Mouse (Mus musculus) midbrain, embryonic 16.5 days (tissue): Measurements from ENCODE around the gene Dact1. TPM values are rescaled to one million over a fixed set of nuclear protein-coding genes. Genes with fewer than 3 reads are reported as not detected.

Source experiments
- ATAC-seq: fragments of 200-750 bp; cut with Nextera tagmentation; 2 replicates; pipeline ENCODE4 v1.8.0; 2017; ENCODE audit warnings: moderate TSS enrichment
- H3K27ac ChIP-seq: fragments of 300-500 bp; sonication (generic); 2 replicates; pipeline ENCODE4 v1.5.1; 2014; ENCODE audit warnings: mild to moderate bottlenecking, low read length, mixed read lengths
- H3K27me3 ChIP-seq: fragments of 300-500 bp; sonication (generic); 2 replicates; pipeline ENCODE4 v1.6.1; 2014; ENCODE audit warnings: low read depth, low read length, mixed read lengths; ENCODE audit not compliant: control insufficient read depth, insufficient read depth
- H3K36me3 ChIP-seq: fragments of 300-500 bp; sonication (generic); 2 replicates; pipeline ENCODE4 v1.6.1; 2014; ENCODE audit warnings: mild to moderate bottlenecking, low read length, moderate library complexity, mixed read lengths; ENCODE audit not compliant: control insufficient read depth, insufficient read depth
- H3K4me1 ChIP-seq: fragments of 300-500 bp; sonication (generic); 2 replicates; pipeline ENCODE4 v1.6.1; 2014; ENCODE audit warnings: mild to moderate bottlenecking, low read length, mixed read lengths; ENCODE audit not compliant: control insufficient read depth, insufficient read depth
- H3K4me2 ChIP-seq: fragments of 300-500 bp; sonication (generic); 2 replicates; pipeline ENCODE4 v1.6.1; 2014; ENCODE audit warnings: mild to moderate bottlenecking, low read length, mixed read lengths
- H3K4me3 ChIP-seq: fragments of 300-500 bp; sonication (generic); 2 replicates; pipeline ENCODE4 v1.5.1; 2014; ENCODE audit warnings: low read depth, mild to moderate bottlenecking, low read length, moderate library complexity, mixed read lengths
- H3K9ac ChIP-seq: fragments of 300-500 bp; sonication (generic); 2 replicates; pipeline ENCODE4 v1.6.1; 2014; ENCODE audit warnings: low read depth, low read length, mixed read lengths
- H3K9me3 ChIP-seq: fragments of 300-500 bp; sonication (generic); replicated peaks from 2 replicates; pipeline ENCODE4 v1.6.1; 2014; ENCODE audit warnings: mild to moderate bottlenecking, low read length, mixed read lengths; ENCODE audit not compliant: control insufficient read depth, poor library complexity, severe bottlenecking
- WGBS: fragments of 180-500 bp; shearing (Covaris S2); extraction: QIAGEN DNeasy Blood & Tissue Kit; methylation state at CpG from one replicate; pipeline ENCODE4 v1.1.7; 2014; 5-methylcytosine and 5-hydroxymethylcytosine counted together
- polyA plus RNA-seq: library from polyadenylated mRNA; unstranded; fragments of >200 nt; fragmentation: Nextera tagmentation; extraction: Ambion mirVana; gene quantifications from 2 replicates; pipeline ENCODE4 v1.2.1, GENCODE M21; 2015

Dact1 gene
- polyA plus RNA-seq, 1 experiment from 2014 or later, result 25.3 TPM

DNA sequence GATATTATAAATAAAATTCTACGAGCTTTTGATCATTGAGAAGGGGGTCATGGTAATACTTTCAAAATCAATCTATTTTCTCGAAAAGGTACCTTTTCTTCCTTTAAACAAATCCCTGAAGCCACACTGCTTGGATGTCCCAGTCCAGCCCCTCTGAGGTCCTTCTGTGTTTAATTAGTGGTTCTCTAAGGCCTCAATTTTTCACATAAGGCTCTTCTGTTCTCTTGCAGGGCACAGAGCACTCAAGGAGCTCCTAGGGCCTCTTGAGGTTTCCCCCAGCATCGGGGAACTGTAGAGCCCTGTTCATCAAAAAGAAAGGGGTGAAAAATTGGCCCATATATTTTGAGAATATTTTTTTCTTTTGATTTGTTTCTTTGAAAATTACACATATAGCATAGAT, 23.0 kb downstream of the Dact1 start:
- H3K9ac ChIP-seq, result no peak overlapping the region
- no peaks in the 10 kb centered on the region for H3K9me3 ChIP-seq
- H3K4me2 ChIP-seq, result no peak overlapping the region
- H3K27ac ChIP-seq, result no peak overlapping the region
- no peak for ATAC-seq
- H3K4me3 ChIP-seq, result no peak overlapping the region
- no peaks in the 10 kb centered on the region for H3K4me1 ChIP-seq
- H3K27me3 ChIP-seq, result no peaks in the 10 kb centered on the region
- H3K36me3 ChIP-seq, result no peaks in the 10 kb centered on the region
- WGBS, result 77% methylated on average over 3 of the region's 3 CpGs

DNA sequence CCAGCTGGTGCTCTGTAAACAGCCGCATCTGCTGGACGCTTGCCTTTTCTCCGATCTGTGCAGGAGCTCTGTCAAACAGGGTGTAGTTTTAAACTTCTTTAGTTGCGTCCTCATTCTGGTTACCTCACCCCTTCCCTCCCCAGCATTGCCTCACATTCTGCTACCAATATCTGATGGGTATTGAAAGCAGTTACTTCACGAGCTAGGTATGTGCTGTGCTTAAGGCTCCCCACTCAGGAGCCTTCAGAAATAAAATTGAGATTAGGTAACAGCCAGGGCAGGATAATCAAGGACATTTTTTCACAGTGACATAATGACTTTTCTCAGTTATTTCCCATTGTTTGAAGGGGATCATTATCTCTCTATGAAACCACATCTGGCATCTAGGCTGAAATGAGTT, 23.9 kb downstream of the Dact1 start:
- H3K4me2 ChIP-seq, result no peak overlapping the region
- no peak overlapping the region for H3K9ac ChIP-seq
- H3K4me3 ChIP-seq, result no peak overlapping the region
- 52% methylated on average over 5 of the region's 5 CpGs for WGBS
- H3K27me3 ChIP-seq, result no peaks in the 10 kb centered on the region
- H3K27ac ChIP-seq, result no peak overlapping the region
- no peaks in the 10 kb centered on the region for H3K4me1 ChIP-seq
- H3K36me3 ChIP-seq, result no peaks in the 10 kb centered on the region
- ATAC-seq, result no peak
- H3K9me3 ChIP-seq, result no peaks in the 10 kb centered on the region

DNA sequence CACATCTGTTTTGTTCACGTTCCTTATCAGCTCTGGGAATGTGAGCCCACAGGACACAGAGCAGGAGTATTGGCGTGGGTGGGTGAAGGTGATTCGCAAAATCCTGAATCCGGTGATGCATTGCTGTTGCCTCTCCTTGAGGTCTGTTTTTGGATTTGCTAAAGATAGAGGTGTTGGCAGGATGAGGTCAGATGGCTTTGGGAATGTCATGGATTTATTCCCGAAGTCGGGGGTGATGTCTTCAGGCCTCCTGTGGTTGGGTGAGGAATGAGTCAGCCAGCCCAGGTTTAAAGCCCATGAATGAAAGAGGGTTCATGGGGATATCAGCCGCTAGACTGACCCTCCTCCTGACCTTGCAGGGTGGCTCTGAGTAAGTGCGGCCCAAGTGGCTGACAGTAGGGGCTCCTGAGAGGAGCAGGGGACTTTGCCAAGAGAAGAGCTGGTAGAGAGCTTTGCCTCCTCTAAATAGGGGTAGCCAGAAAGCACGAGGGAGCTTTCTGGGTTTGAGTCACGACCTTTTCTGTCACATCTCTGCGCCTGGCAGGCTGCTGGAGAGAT, 27.4 kb downstream of the Dact1 start:
- H3K27ac ChIP-seq, result no peak overlapping the region
- no peak overlapping the region for H3K4me2 ChIP-seq
- ATAC-seq, result no peak
- H3K36me3 ChIP-seq, result no peaks in the 10 kb centered on the region
- 72% methylated on average over 11 of the region's 11 CpGs for whole genome bisulfite sequencing
- no peaks in the 10 kb centered on the region for H3K9me3 ChIP-seq
- no peak overlapping the region for H3K4me3 ChIP-seq
- no peaks in the 10 kb centered on the region for H3K4me1 ChIP-seq
- H3K27me3 ChIP-seq, result no peaks in the 10 kb centered on the region
- H3K9ac ChIP-seq, result no peak overlapping the region

DNA sequence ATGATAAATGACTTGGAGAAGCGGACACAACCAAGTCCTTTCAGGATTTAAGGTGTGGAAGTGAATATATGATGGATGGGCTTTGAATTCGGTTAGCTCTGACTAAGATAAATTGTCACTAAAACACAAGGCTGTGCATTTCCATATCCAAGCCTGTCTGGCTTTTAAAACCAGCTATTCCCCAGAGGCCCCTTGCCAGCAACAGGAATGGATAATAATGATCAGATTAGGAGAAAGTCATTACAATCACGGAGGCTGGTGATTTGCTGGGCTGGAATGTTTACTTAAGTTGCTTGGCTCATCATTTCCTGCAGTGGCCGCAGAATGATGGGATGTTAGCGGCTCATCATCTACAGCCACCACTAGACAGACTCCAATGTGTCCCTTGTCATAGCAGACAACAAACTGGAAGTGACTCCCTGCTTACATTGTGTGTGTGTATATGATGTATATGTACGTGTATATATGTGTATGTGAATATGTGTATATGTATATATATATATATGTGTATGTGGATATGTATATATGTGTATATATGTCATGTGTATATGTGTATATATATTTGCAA, 28.3 kb downstream of the Dact1 start:
- WGBS, result 49% methylated on average over 6 of the region's 6 CpGs
- H3K9me3 ChIP-seq, result no peaks in the 10 kb centered on the region
- ATAC-seq, result no peak
- no peak overlapping the region for H3K9ac ChIP-seq
- H3K4me1 ChIP-seq, result no peaks in the 10 kb centered on the region
- H3K27me3 ChIP-seq, result no peaks in the 10 kb centered on the region
- no peak overlapping the region for H3K4me2 ChIP-seq
- H3K36me3 ChIP-seq, result no peaks in the 10 kb centered on the region
- no peak overlapping the region for H3K4me3 ChIP-seq
- H3K27ac ChIP-seq, result no peak overlapping the region

DNA sequence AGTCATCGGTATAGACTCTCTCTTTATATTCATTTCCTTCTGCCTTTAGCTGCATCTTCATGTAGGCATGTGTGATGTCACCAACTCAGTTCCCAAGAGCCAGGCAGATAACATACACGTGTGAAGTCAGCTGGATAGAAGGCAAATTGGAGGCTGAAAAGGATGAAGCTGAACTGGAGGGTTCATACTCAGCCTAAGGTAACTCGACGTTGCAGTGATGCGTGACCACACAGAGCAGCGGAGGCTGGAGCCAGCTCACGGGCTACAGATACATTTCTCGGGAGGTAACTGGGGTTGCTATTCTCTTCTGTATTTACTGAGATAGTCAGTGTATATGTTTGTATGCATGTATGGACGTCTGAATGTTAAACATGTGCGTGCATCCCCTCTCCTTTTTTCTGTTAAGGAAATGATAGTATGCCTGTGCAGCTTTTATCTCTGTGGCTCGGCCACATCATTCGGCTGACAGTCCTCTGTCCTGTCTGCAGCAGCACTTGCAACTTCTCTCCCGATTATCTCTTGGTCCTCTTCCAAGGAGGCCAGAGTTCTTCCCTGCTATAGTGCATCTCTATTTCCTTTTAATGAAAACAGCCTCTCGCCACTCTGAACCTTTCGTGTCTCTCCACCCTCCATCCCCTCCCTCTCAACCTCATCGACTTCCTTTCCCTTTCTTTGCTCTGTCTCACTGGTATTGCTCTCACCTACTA, 29.6 kb downstream of the Dact1 start:
- 72% methylated on average over 16 of the region's 16 CpGs for WGBS
- Histone ChIP-seq H3K4me2 (no peak overlapping the region), H3K36me3 (no peaks in the 10 kb centered on the region), H3K27me3 (no peaks in the 10 kb centered on the region), H3K27ac (no peak overlapping the region), H3K4me3 (no peak overlapping the region), H3K9ac (no peak overlapping the region), H3K9me3 (no peaks in the 10 kb centered on the region), H3K4me1 (no peaks in the 10 kb centered on the region)
- ATAC-seq, result no peak

DNA sequence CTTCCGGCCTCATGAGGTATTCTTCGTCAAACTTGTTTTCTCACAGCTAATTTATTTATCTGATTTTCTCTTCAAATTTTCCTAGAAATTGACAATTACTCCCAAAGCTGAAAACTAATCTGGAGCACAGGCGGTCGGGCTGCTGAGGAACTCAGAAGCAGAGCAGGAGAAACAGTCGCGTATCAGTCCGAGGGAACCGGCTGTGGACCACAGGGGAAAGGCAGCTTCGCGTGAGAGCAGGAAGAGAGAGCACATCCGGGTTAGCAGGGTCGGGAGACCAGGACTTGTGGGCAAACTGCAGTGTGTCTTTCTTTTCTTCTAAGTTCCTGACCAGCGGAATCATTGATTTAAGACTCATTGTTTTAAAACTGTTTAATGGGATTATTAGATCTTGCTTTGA, 32.7 kb downstream of the Dact1 start:
- no peaks in the 10 kb centered on the region for H3K36me3 ChIP-seq
- no peak overlapping the region for H3K9ac ChIP-seq
- no peak for ATAC-seq
- no peaks in the 10 kb centered on the region for H3K27me3 ChIP-seq
- no peaks in the 10 kb centered on the region for H3K4me1 ChIP-seq
- 52% methylated on average over 13 of the region's 13 CpGs for WGBS
- no peaks in the 10 kb centered on the region for H3K9me3 ChIP-seq
- no peak overlapping the region for H3K27ac ChIP-seq
- no peak overlapping the region for H3K4me2 ChIP-seq
- H3K4me3 ChIP-seq, result no peak overlapping the region

DNA sequence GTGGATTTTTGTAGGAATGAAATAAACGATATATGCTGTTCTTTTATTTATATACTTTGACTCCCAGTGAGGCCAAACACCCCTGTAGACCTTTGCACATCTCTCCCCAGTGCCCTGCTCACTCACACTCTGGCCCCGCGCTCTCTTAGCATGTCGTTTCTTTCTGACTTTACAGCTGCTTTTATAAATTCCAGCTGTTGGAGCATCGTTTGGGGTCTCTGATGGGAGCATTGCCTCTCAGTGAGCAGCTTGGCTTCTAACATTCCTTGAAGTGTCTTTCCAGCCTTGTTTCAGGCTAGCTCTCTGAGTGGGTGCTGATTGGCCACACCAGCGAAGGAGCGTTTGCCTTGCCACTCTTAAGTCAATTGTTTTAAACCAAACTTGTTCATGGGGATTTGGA, 35.8 kb downstream of the Dact1 start:
- no peak overlapping the region for H3K4me3 ChIP-seq
- WGBS, result 79% methylated on average over 7 of the region's 7 CpGs
- no peak for ATAC-seq

DNA sequence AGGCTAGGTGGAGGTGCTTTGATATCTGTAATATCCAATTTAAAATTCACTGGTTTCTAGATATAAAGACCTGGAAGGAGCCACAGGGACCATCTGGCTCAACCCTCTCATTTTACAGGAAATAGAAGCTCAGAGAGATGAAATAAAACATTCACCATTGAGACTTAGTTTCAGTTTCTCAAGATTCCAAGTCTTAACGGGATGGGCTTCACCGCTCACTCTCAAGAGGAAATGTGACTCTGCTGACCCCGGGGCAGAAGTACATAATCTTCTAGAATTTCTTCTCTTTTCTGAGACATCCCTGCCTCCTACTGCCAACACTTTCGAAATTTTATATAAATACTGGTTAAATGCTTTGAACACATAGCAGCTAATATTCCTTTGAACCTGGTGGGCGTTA, 36.4 kb downstream of the Dact1 start:
- ATAC-seq, result no peak
- Histone ChIP-seq H3K36me3 (no peaks in the 10 kb centered on the region), H3K4me1 (0 out of 2 replicates have a peak, but pooled peaks cover 2% of the 10 kb centered on the region), H3K4me3 (no peak overlapping the region), H3K4me2 (no peak overlapping the region), H3K9ac (no peak overlapping the region), H3K27me3 (no peaks in the 10 kb centered on the region), H3K9me3 (no peaks in the 10 kb centered on the region), H3K27ac (no peak overlapping the region)
- 59% methylated on average over 5 of the region's 5 CpGs for whole genome bisulfite sequencing

More for the DNA sequence above, 35.8 kb downstream of the Dact1 start:
- H3K9me3 ChIP-seq, result no peaks in the 10 kb centered on the region
- no peak overlapping the region for H3K27ac ChIP-seq
- H3K4me2 ChIP-seq, result no peak overlapping the region
- no peaks in the 10 kb centered on the region for H3K36me3 ChIP-seq
- 0 out of 2 replicates have a peak, but pooled peaks cover 2% of the 10 kb centered on the region for H3K4me1 ChIP-seq
- H3K27me3 ChIP-seq, result no peaks in the 10 kb centered on the region
- no peak overlapping the region for H3K9ac ChIP-seq

DNA sequence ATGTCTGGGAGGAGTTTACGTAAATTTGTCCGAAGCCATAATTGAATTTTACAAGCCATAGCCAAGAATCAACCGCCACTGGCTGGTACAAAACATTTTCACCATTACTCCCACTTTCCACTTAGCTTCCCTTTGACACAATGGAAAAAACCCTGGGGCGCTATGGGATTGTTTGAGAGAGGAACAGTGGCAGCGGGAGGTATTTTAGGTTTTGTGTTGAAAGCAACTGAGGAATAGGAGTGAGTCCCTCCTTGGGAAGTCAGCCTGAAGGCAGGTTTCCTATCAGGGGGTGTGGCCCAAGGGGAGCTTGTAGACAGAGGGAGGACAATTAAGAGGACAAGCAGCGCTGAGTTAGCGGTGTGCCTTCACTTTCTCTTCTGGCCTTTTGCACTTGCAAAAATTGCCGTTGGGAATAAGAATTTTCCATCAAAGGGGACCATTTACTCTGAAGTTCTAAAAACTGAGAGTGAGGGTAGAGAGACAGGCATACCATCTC, 38.8 kb downstream of the Dact1 start:
- Histone ChIP-seq H3K27ac (no peak overlapping the region), H3K9ac (no peak overlapping the region), H3K27me3 (no peaks in the 10 kb centered on the region), H3K36me3 (no peaks in the 10 kb centered on the region), H3K4me2 (no peak overlapping the region), H3K4me1 (0 out of 2 replicates have a peak, but pooled peaks cover 2% of the 10 kb centered on the region), H3K9me3 (no peaks in the 10 kb centered on the region), H3K4me3 (no peak overlapping the region)
- no peak for ATAC-seq
- 66% methylated on average over 8 of the region's 8 CpGs for WGBS
